Mouse (Mus musculus): ENCODE results near the gene Rad51d. TPM values are rescaled to one million over a fixed set of nuclear protein-coding genes. Genes with fewer than 3 reads are reported as not detected.
A peak's percentile ranks its signal among the peaks of the same experiment; 100 is the strongest.

Gene Rad51d
- polyA plus RNA-seq, 1 experiment from 2014 or later = 15.6 TPM

DNA sequence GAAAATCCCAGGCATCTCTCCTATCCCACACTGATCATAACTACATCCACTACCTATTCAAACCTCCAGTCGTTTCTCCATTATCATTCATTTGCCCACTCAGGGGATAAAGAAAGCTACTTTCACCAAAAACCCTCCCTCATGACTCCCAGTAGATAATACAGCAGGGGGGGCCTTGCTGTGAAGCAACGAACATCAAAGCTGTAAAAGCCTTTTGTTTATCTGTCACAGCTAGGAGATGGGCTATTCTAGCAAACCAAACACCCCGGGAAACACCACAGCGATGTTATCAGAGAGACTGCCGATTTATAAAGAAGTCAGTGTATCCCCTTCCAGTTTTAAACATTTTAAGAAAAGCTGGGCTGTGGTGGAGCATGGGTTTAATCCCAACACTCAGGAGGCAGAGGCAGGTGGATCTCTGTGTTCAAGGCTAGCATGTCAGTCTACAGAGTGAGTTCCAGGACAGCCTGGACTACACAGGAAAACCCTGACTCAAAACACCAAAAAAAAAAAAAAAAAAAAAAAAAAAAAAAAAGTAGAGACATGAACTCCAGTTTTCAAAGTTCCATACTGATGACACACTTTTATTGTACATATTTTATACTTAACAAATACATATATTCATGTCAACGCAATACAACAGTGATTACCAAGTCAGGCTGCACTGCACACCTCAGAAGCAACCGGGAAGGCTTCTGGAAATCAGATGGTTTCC lies 23.4 kb downstream of the Rad51d start:
- H3K9ac ChIP-seq (ENCODE audit: low read length) = no peak overlapping the region
- WGBS = 35% methylated on average over 7 of the region's 7 CpGs
- H3K36me3 ChIP-seq (ENCODE audit: control insufficient read depth, insufficient read depth, low read length) = no peaks in the 10 kb centered on the region
- no peak overlapping the region for H3K4me3 ChIP-seq (ENCODE audit: low read depth, low read length)
- H3K4me1 ChIP-seq (replicated peaks; ENCODE audit: control insufficient read depth, insufficient read depth, low read length) = peaks cover 8% of the 10 kb centered on the region; the same call in 1 of the 2 replicates
- H3K27me3 ChIP-seq (ENCODE audit: control insufficient read depth, insufficient read depth, low read length) = no peaks in the 10 kb centered on the region
- DNase-seq (ENCODE audit: low spot score) (no peak), ATAC-seq (replicated peaks; ENCODE audit: low FRiP score) (no peak)
- H3K4me2 ChIP-seq (ENCODE audit: low read depth, low read length, severe bottlenecking) = no peak overlapping the region
- H3K9me3 ChIP-seq (ENCODE audit: control insufficient read depth, low read length) = no peaks in the 10 kb centered on the region
- no peak overlapping the region for H3K27ac ChIP-seq (ENCODE audit: low read depth, low read length)

DNA sequence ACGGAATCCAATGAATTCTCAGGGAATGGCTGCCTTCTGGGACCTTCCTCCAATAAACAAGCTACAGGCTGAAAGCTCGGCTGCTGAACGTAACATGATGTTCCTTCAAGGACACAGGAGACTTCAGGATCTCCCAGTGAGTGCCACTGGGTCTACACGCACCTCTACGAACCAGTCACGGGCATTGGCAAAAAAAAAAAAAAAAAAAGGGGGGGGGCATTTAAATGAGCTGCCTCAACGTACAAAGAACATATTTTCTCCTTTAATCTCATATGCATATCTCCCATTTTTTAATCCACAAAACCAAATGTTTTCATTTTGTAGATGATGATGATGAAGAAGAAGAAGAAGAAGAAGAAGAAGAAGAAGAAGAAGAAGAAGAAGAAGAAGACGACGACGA lies 24.5 kb downstream of the Rad51d start:
- no peak overlapping the region for H3K4me2 ChIP-seq (ENCODE audit: low read depth, low read length, severe bottlenecking)
- peaks cover 10% of the 10 kb centered on the region; the same call in 1 of the 2 replicates for H3K4me1 ChIP-seq (replicated peaks; ENCODE audit: control insufficient read depth, insufficient read depth, low read length)
- WGBS = 87% methylated on average over 10 of the region's 10 CpGs
- no peak overlapping the region for H3K4me3 ChIP-seq (ENCODE audit: low read depth, low read length)
- ATAC-seq (replicated peaks; ENCODE audit: low FRiP score) (no peak), DNase-seq (ENCODE audit: low spot score) (no peak)
- no peaks in the 10 kb centered on the region for H3K36me3 ChIP-seq (ENCODE audit: control insufficient read depth, insufficient read depth, low read length)
- H3K27ac ChIP-seq (ENCODE audit: low read depth, low read length) = no peak overlapping the region
- no peaks in the 10 kb centered on the region for H3K27me3 ChIP-seq (ENCODE audit: control insufficient read depth, insufficient read depth, low read length)
- H3K9ac ChIP-seq (ENCODE audit: low read length) = no peak overlapping the region
- no peaks in the 10 kb centered on the region for H3K9me3 ChIP-seq (ENCODE audit: control insufficient read depth, low read length)

GRCm38 (mm10) chr11:82863488-82863931 lies 26.9 kb downstream of the Rad51d start:
- no peaks in the 10 kb centered on the region for H3K36me3 ChIP-seq (ENCODE audit: control insufficient read depth, insufficient read depth, low read length)
- H3K4me1 ChIP-seq (replicated peaks; ENCODE audit: control insufficient read depth, insufficient read depth, low read length) = peaks cover 10% of the 10 kb centered on the region; the same call in 1 of the 2 replicates
- H3K27me3 ChIP-seq (ENCODE audit: control insufficient read depth, insufficient read depth, low read length) = no peaks in the 10 kb centered on the region
- ATAC-seq (replicated peaks; ENCODE audit: low FRiP score) = peak; percentile 82
- no peak overlapping the region for H3K4me3 ChIP-seq (ENCODE audit: low read depth, low read length)
- H3K27ac ChIP-seq (ENCODE audit: low read depth, low read length) = peak overlapping the region; percentile 60
- no peak for DNase-seq (ENCODE audit: low spot score)
- WGBS = 31% methylated on average over 4 of the region's 4 CpGs
- H3K4me2 ChIP-seq (ENCODE audit: low read depth, low read length, severe bottlenecking) = no peak overlapping the region
- H3K9me3 ChIP-seq (ENCODE audit: control insufficient read depth, low read length) = no peaks in the 10 kb centered on the region
- H3K9ac ChIP-seq (ENCODE audit: low read length) = no peak overlapping the region

DNA sequence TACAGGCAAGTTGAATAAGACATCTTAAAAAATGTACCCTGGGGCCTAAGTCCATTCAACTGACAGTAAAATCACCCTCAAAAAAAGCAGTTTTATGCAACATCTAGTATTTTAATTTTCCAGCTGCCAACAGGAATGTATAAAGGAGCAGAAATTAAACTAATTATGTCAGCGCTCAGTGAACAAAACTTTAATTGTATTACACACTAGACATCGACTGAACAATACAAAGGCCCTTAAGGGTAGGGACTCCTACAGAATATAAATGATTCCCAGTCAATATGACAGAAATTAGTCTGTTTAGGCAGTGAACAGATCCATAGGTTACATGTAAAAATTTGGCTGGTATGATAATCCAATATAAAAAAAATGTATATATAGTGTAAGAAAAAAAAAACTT lies 27.4 kb downstream of the Rad51d start:
- H3K4me3 ChIP-seq (ENCODE audit: low read depth, low read length) = no peak overlapping the region
- no peaks in the 10 kb centered on the region for H3K27me3 ChIP-seq (ENCODE audit: control insufficient read depth, insufficient read depth, low read length)
- no peak overlapping the region for H3K4me2 ChIP-seq (ENCODE audit: low read depth, low read length, severe bottlenecking)
- DNase-seq (ENCODE audit: low spot score) = no peak
- H3K27ac ChIP-seq (ENCODE audit: low read depth, low read length) = peak overlapping the region; percentile 71; the same call in 1 of the 2 replicates
- H3K4me1 ChIP-seq (replicated peaks; ENCODE audit: control insufficient read depth, insufficient read depth, low read length) = peaks cover 10% of the 10 kb centered on the region; the same call in 1 of the 2 replicates
- 31% methylated on average over 2 of the region's 2 CpGs for WGBS
- H3K9ac ChIP-seq (ENCODE audit: low read length) = no peak overlapping the region
- H3K36me3 ChIP-seq (ENCODE audit: control insufficient read depth, insufficient read depth, low read length) = no peaks in the 10 kb centered on the region
- peak; percentile 63; the same call in 1 of the 2 replicates for ATAC-seq (replicated peaks; ENCODE audit: low FRiP score)
- H3K9me3 ChIP-seq (ENCODE audit: control insufficient read depth, low read length) = no peaks in the 10 kb centered on the region

- no peak for DNase-seq (ENCODE audit: low spot score)
- H3K9ac ChIP-seq (ENCODE audit: low read length) = no peak overlapping the region
- 57% methylated on average over 9 of the region's 9 CpGs for WGBS
- no peak overlapping the region for H3K4me2 ChIP-seq (ENCODE audit: low read depth, low read length, severe bottlenecking)
- H3K4me1 ChIP-seq (replicated peaks; ENCODE audit: control insufficient read depth, insufficient read depth, low read length) = peaks cover 9% of the 10 kb centered on the region; the same call in 1 of the 2 replicates
- no peak; the same call in 1 of the 2 replicates for ATAC-seq (replicated peaks; ENCODE audit: low FRiP score)
- no peaks in the 10 kb centered on the region for H3K9me3 ChIP-seq (ENCODE audit: control insufficient read depth, low read length)
- H3K36me3 ChIP-seq (ENCODE audit: control insufficient read depth, insufficient read depth, low read length) = no peaks in the 10 kb centered on the region
- H3K27ac ChIP-seq (ENCODE audit: low read depth, low read length) = peak overlapping the region; percentile 71
- H3K4me3 ChIP-seq (ENCODE audit: low read depth, low read length) = no peak overlapping the region
- H3K27me3 ChIP-seq (ENCODE audit: control insufficient read depth, insufficient read depth, low read length) = no peaks in the 10 kb centered on the region
Measured at GRCm38 (mm10) chr11:82862638-82863037, 27.8 kb downstream of the Rad51d start.

GRCm38 (mm10) chr11:82861558-82861957 lies 28.9 kb downstream of the Rad51d start:
- H3K4me3 ChIP-seq (ENCODE audit: low read depth, low read length) = no peak overlapping the region
- no peak overlapping the region for H3K9ac ChIP-seq (ENCODE audit: low read length)
- no peaks in the 10 kb centered on the region for H3K36me3 ChIP-seq (ENCODE audit: control insufficient read depth, insufficient read depth, low read length)
- ATAC-seq (replicated peaks; ENCODE audit: low FRiP score) (no peak), DNase-seq (ENCODE audit: low spot score) (no peak)
- no peak overlapping the region for H3K4me2 ChIP-seq (ENCODE audit: low read depth, low read length, severe bottlenecking)
- WGBS = 67% methylated on average over 8 of the region's 8 CpGs
- H3K27ac ChIP-seq (ENCODE audit: low read depth, low read length) = no peak overlapping the region
- H3K4me1 ChIP-seq (replicated peaks; ENCODE audit: control insufficient read depth, insufficient read depth, low read length) = peaks cover 9% of the 10 kb centered on the region; the same call in 1 of the 2 replicates
- H3K9me3 ChIP-seq (ENCODE audit: control insufficient read depth, low read length) = no peaks in the 10 kb centered on the region
- H3K27me3 ChIP-seq (ENCODE audit: control insufficient read depth, insufficient read depth, low read length) = no peaks in the 10 kb centered on the region

GRCm38 (mm10) chr11:82860759-82861158 lies 29.7 kb downstream of the Rad51d start:
- Histone ChIP-seq H3K36me3 (ENCODE audit: control insufficient read depth, insufficient read depth, low read length) (no peaks in the 10 kb centered on the region), H3K9ac (ENCODE audit: low read length) (no peak overlapping the region), H3K4me3 (ENCODE audit: low read depth, low read length) (no peak overlapping the region), H3K9me3 (ENCODE audit: control insufficient read depth, low read length) (no peaks in the 10 kb centered on the region), H3K4me2 (ENCODE audit: low read depth, low read length, severe bottlenecking) (no peak overlapping the region), H3K27me3 (ENCODE audit: control insufficient read depth, insufficient read depth, low read length) (no peaks in the 10 kb centered on the region), H3K4me1 (replicated peaks; ENCODE audit: control insufficient read depth, insufficient read depth, low read length) (peaks cover 9% of the 10 kb centered on the region; the same call in 1 of the 2 replicates), H3K27ac (ENCODE audit: low read depth, low read length) (no peak overlapping the region)
- no peak for ATAC-seq (replicated peaks; ENCODE audit: low FRiP score)
- DNase-seq (ENCODE audit: low spot score) = no peak
- 90% methylated on average over 6 of the region's 6 CpGs for WGBS

- Histone ChIP-seq H3K4me3 (ENCODE audit: low read depth, low read length) (no peak overlapping the region), H3K9me3 (ENCODE audit: control insufficient read depth, low read length) (no peaks in the 10 kb centered on the region), H3K4me1 (replicated peaks; ENCODE audit: control insufficient read depth, insufficient read depth, low read length) (peaks cover 6% of the 10 kb centered on the region; the same call in 1 of the 2 replicates), H3K27me3 (ENCODE audit: control insufficient read depth, insufficient read depth, low read length) (no peaks in the 10 kb centered on the region), H3K36me3 (ENCODE audit: control insufficient read depth, insufficient read depth, low read length) (no peaks in the 10 kb centered on the region), H3K27ac (ENCODE audit: low read depth, low read length) (no peak overlapping the region), H3K9ac (ENCODE audit: low read length) (no peak overlapping the region), H3K4me2 (ENCODE audit: low read depth, low read length, severe bottlenecking) (no peak overlapping the region)
- WGBS = 87% methylated on average over 13 of the region's 13 CpGs
- ATAC-seq (replicated peaks; ENCODE audit: low FRiP score) (no peak), DNase-seq (ENCODE audit: low spot score) (no peak)
Measured at GRCm38 (mm10) chr11:82857307-82857848, 33.0 kb downstream of the Rad51d start.
